Mouse (Mus musculus) thymus, postnatal 36 days (tissue): ENCODE results near the gene Sertad2.

Experiments
- DNase-seq, 2 experiments: peaks; one replicate each; pipeline ENCODE4 v3.0.0; 2022; ENCODE audit warnings: mixed read lengths in 2 of 2

Sertad2 gene

GRCm38 (mm10) chr11:20542739-20543452 is at the start of gene Sertad2:
Gene Sertad2 (plus strand): TSS chr11:20543253.
- DNase-seq: peak; percentile 99

DNA sequence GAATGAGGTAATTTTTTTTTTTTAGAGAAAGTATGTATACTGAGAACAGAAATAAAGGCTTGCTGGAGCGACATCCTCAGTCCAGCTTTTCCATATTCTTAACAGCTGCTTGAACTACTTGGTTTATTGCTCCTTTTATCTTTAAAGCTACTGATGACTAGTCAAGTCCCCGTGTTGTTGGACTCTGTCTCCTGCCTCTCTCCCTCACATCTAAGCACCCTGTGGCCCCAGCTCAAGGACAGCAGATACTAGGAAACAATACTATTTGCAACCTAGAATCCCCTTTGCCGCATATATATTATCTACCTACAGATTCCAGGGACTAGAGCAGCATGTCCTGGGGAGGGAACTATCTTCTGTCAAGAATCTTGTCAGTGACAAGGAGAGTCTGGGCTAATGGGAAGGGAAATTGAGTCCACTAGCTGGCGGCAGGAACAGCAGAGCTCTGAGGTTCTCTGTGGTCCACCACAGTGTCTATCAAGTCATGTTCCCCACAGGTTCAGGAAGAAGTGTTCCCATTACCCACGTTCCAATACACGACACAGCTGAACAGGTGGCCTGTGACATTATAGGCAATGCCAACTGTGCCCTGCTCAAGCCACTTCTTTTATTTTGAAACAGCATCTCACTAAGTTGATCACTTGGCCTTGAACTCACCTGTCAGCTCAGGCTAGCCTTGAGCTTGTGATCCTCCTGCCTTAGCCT is 49.0 kb upstream of the Sertad2 start:
- no peak for DNase-seq

GRCm38 (mm10) chr11:20500516-20500915 is 42.5 kb upstream of the Sertad2 start:
- DNase-seq: peak in 1 of 2 experiments; percentile 7

DNA sequence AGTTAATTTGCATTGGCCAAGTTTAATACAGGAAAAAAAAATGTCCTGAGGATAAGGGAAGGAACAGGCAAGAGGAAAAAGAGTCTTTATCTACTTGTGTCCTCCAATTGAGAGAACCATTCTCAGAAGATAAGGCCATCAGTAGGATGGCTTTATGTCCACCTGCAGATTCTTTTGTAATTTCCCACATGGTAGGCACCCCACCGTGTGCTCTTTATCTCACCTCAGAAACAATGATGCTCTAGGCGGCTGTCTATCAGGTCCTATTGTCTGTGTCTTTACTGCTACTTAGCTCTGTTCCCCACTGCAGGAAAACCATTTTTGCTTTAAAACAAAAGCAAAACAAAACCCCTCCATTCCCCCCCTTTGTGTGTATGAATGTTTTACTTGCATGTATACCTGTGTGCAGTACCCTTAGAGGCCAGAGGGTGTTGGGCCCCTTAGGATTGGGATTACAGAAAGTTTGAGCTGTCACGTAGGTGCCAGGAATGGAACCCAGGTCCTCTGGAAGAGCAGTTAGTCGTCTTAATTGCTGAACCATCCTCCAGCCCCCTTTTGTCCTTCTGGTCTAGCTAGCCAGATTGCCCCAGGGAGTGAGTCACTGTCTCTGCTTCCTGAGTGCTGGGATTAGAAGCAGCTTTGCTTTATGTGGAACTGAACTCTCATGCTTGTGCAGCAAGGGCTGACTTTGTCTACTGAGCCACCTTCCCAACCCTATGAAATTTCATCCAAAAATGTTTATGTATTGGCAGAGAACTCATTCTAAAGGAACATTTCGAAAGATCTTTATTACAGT is 41.7 kb upstream of the Sertad2 start:
- DNase-seq: no peak

DNA sequence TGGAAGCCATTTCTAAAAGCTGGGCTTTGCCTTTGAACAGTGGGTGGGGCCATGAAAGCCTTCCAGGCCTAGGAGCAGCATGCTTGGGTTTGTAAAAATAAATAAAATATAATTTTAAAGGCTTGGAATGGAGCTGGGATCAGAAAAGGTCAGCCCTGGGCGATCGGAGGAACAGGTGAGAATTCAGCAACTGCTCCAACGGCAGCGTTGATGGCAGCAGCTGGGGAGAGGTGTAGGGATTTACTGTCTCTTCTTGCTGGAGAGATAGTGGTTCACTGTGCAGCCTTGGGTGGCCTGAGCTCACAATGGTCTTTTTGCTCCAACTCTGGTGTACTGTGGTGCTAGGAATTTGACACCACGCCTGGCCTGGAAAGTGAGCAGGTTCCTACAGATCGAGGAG is 29.5 kb upstream of the Sertad2 start:
- DNase-seq: no peak

GRCm38 (mm10) chr11:20514757-20515156 is 28.3 kb upstream of the Sertad2 start:
- DNase-seq: no peak

- no peak for DNase-seq
Observed at GRCm38 (mm10) chr11:20521321-20521720, 21.7 kb upstream of the Sertad2 start.

DNA sequence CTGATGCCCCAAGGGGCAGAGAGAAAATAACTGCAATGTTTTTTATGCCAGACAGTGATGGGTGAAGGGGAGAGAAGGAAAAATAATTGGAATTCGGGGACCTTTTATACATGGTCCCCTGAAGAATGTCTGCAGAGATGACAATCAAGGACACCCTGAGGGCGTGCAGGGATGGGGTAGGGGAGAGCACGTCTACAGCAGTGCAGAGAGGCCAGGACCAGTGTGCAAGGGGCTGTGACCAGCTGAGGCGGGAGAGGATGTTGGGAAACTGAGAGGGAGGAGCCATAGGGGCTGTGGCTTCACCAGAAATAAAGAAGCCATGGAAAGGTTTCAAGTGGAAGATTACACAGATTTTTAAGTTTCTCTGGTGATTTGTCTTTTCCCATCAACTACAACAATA is 20.3 kb upstream of the Sertad2 start:
- DNase-seq: no peak

DNA sequence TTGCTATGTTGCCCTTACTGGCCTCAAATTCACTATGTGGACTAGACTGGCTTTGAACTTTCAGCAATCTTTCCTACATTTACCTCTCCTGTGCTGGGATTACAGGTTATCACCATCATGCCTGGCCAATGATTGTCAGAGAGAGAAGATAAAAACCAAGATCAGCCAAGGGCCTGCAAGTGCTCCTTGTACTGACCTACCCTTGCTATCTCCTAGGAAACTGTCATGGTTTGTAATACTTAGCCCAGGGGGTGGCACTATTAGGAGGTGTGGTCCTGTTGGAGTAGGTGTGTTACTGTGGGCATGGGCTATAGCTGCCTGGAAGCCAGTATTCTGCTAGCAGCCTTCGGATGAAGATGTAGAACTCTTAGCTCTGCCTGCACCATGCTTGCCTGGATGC is 18.6 kb upstream of the Sertad2 start:
- DNase-seq: no peak

GRCm38 (mm10) chr11:20525909-20526308 is 17.1 kb upstream of the Sertad2 start:
- no peak for DNase-seq

- DNase-seq: no peak
Observed at GRCm38 (mm10) chr11:20527901-20528300, 15.2 kb upstream of the Sertad2 start.

- DNase-seq: peak in 1 of 2 experiments; percentile 17
Observed at GRCm38 (mm10) chr11:20531682-20531991, 11.4 kb upstream of the Sertad2 start.

DNA sequence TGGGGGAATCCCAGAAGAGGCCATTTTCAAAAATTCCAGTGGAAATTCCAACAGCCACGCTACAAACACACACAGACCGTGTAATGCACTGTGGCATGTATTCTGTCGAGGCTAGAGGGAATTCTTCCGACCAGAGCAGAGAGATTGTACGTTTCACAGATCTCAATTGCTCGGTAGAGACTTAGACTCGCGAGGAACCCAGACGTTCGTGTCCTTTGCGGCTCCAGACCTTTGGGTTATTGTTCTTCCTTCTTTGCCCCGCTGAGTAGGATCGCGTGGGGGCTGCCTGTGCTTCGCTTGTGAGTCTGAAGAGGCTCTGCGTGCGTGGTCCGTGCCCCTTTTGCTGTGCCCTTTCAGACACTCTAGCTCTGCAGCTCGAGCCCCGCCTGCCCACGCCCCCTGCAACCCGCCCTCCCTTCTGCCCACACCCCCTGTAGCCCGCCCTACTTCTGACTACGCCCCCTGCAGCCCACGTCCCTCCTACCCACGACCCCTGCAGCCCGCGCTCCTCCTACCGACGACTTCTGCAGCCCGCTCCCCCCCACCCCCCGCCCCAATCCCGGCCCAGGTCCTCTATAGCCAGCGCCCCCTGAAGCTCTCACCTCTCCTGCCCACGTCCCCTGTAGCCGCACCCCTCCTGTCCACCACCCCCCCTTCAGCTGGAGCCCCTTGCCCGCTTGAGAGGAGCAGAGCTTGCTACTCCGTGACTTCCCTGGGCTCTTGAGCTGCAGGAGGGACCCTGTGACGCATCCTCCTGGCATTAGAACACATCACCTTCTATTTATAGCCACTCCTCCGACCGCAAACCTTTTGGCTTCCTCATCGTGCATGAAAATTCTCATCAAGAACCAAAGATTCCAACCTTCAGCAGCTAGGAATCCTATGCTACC is 10.8 kb upstream of the Sertad2 start:
- peak; percentile 74 to 79 for DNase-seq

DNA sequence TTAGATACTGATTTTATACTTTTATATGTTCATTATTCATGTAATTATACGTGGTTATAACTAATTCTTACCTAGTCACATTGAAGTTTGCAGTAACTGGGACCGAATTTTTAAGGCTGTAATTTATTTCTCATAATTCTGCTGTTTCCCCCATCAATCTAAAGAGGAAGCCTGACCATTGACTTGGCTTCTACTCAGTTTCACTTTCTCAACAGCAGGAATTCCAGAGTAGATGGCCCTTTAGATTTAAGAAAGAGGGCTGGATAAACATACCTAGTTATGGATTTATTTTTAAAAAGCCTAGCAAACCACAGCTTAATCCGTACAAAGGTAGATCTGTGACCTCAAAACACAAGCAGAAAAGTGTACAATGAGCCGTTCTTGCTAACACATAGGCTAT is 9.8 kb upstream of the Sertad2 start:
- no peak for DNase-seq

GRCm38 (mm10) chr11:20537221-20537620 is 5.8 kb upstream of the Sertad2 start:
- DNase-seq: no peak

DNA sequence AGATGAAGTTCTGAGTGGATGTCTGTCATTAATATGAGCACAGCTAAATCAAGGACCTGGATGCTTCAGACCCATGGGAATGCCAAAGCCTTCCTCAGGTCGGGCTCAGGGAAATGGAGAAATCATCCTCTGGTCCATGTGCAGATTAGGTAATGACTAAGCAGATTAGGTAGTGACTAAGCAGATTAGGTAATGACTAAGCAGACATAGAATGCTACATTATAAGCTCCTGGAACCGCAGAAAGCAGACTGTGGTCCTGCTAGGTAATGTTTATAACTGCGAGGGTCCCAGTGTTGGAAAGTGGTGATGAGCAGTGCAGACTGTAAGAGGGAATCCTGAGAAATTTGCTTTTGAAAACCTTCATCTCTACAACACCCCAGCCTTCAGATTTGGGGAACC is 4.6 kb upstream of the Sertad2 start:
- no peak for DNase-seq

DNA sequence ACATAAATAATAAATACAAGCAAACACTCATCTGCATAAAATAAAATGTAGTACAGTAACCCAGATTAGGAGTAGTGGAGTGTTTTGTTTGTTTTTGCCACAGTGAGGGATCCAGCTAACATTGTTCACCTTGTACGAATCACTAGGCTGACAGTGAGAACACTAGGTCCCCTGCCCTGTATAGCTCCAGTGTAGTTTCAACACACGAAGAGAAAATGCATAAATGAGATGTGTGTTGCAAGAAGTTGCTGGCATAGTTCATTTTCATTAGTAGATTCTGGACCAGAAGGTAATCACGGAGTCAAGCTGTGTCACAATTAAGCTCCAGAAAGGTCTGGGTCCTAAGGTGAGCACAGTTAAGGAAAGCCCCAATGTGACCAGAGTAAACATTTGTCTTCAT is 1.8 kb upstream of the Sertad2 start:
- DNase-seq: no peak

GRCm38 (mm10) chr11:20541995-20542637 is 937 bp upstream of the Sertad2 start:
- no peak for DNase-seq

GRCm38 (mm10) chr11:20543453-20544120 is 534 bp downstream of the Sertad2 start:
- no peak for DNase-seq

DNA sequence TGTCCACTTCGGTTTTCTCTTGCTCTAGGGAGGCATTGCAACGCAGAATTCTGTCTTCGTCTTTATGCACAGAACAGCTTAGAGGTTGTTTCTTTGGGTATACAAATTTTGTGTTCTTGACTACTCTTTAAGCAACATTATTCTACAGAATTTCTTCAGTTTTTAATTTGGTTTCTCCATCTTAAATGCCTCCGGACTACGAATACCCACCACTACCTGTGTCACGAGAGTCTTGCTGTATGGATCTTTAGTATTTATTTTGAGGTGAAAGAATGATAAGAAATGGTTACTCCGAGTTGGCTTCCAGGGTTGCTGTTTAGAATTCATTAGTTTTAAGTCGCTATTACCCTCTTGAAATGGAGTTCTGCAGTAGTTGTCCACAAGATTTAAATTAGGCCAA is 1.3 kb downstream of the Sertad2 start:
- no peak for DNase-seq

DNA sequence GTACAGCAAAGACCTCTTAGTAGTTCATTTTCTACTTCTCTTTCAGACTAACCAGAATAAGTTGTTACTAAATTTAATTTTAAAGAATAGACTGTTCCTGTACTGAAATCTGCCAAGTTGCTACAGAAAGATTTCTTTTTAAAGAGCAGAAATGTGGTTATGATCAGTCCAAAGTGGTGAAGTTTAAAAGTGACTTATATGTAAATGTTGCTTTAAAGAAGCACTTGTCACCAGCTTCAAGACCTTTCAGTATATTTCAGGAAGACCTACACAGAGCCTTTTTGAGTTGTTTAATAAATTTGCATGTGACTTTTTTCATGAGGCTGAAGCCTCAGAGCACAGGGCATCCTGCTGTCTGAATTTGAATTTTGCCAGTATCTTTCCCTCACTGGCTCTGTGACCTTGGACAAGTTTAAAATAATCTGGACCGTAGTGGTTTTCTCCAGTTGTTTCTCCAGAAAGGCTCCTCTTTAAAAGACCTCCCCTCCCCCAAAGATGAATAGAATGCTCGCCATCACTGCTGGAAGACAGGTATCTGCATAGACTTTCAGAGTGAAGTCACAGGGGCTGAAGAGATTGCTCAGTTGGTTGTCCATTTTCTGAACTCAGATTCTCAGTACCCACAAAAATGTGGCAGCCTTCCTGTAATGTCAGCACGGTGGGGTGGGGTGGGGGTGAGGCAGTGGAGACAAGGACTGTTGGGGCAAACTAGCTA is 1.9 kb downstream of the Sertad2 start:
- DNase-seq: no peak
